Mouse (Mus musculus): ENCODE results near the gene Spen. TPM values are rescaled to one million over a fixed set of nuclear protein-coding genes. Genes with fewer than 3 reads are reported as not detected.
A peak's percentile ranks its signal among the peaks of the same experiment; 100 is the strongest.

Spen gene
- polyA plus RNA-seq, 1 experiment from 2014 or later: 19.4 TPM

GRCm38 (mm10) chr4:141539213-141539767, 893 bp upstream of the Spen start:
- H3K4me2 ChIP-seq: peak overlapping the region; percentile 79
- H3K4me1 ChIP-seq: peaks cover 23% of the 10 kb centered on the region
- H3K27me3 ChIP-seq (replicated peaks): no peaks in the 10 kb centered on the region
- peak overlapping the region; percentile 86 for H3K4me3 ChIP-seq
- WGBS: 50% methylated on average over 12 of the region's 12 CpGs
- no peak for ATAC-seq (replicated peaks)
- no peaks in the 10 kb centered on the region for H3K36me3 ChIP-seq (replicated peaks)
- no peaks in the 10 kb centered on the region for H3K9me3 ChIP-seq
- H3K9ac ChIP-seq: peak overlapping the region; percentile 60
- peak overlapping the region; percentile 95 for H3K27ac ChIP-seq

- Histone ChIP-seq H3K27me3 (replicated peaks) (no peaks in the 10 kb centered on the region), H3K36me3 (replicated peaks) (no peaks in the 10 kb centered on the region), H3K4me3 (peak overlapping the region; percentile 86), H3K4me1 (peaks cover 35% of the 10 kb centered on the region), H3K4me2 (peak overlapping the region; percentile 79), H3K9me3 (no peaks in the 10 kb centered on the region), H3K27ac (peak overlapping the region; percentile 95), H3K9ac (peak overlapping the region; percentile 89)
- WGBS: under 1% methylated on average over 99 of the region's 101 CpGs
- 0 out of 2 replicates have a peak, but pooled peaks have one; percentile 5 for ATAC-seq (replicated peaks)
Observed at GRCm38 (mm10) chr4:141537706-141538407, 540 bp downstream of the Spen start.

- H3K9ac ChIP-seq: peak overlapping the region; percentile 89
- under 1% methylated on average over 14 of the region's 14 CpGs for WGBS
- no peaks in the 10 kb centered on the region for H3K9me3 ChIP-seq
- no peaks in the 10 kb centered on the region for H3K36me3 ChIP-seq (replicated peaks)
- peak overlapping the region; percentile 86 for H3K4me3 ChIP-seq
- peaks cover 35% of the 10 kb centered on the region for H3K4me1 ChIP-seq
- peak overlapping the region; percentile 95 for H3K27ac ChIP-seq
- peak overlapping the region; percentile 79 for H3K4me2 ChIP-seq
- ATAC-seq (replicated peaks): no peak
- no peaks in the 10 kb centered on the region for H3K27me3 ChIP-seq (replicated peaks)
Observed at GRCm38 (mm10) chr4:141537226-141537610, 1.2 kb downstream of the Spen start.

- H3K27ac ChIP-seq: peak overlapping the region; percentile 95
- peaks cover 30% of the 10 kb centered on the region for H3K4me1 ChIP-seq
- H3K9ac ChIP-seq: peak overlapping the region; percentile 89
- no peaks in the 10 kb centered on the region for H3K36me3 ChIP-seq (replicated peaks)
- WGBS: under 1% methylated on average over 61 of the region's 61 CpGs
- H3K27me3 ChIP-seq (replicated peaks): no peaks in the 10 kb centered on the region
- no peaks in the 10 kb centered on the region for H3K9me3 ChIP-seq
- peak overlapping the region; percentile 79 for H3K4me2 ChIP-seq
- peak overlapping the region; percentile 86 for H3K4me3 ChIP-seq
- peak; percentile 51 for ATAC-seq (replicated peaks)
Observed at GRCm38 (mm10) chr4:141536291-141537225, 1.8 kb downstream of the Spen start.

GRCm38 (mm10) chr4:141534947-141535680, 3.3 kb downstream of the Spen start:
- H3K27ac ChIP-seq: peak overlapping the region; percentile 95
- H3K4me3 ChIP-seq: peak overlapping the region; percentile 86
- peak overlapping the region; percentile 89; the same call in 1 of the 2 replicates for H3K9ac ChIP-seq
- 3% methylated on average over 8 of the region's 11 CpGs for WGBS
- no peaks in the 10 kb centered on the region for H3K27me3 ChIP-seq (replicated peaks)
- H3K9me3 ChIP-seq: no peaks in the 10 kb centered on the region
- peak overlapping the region; percentile 79 for H3K4me2 ChIP-seq
- peaks cover 32% of the 10 kb centered on the region for H3K4me1 ChIP-seq
- ATAC-seq (replicated peaks): no peak; the same call in 1 of the 2 replicates
- H3K36me3 ChIP-seq (replicated peaks): 0 out of 2 replicates have a peak, but pooled peaks cover 3% of the 10 kb centered on the region

GRCm38 (mm10) chr4:141530979-141531378, 7.4 kb downstream of the Spen start:
- no peak for ATAC-seq (replicated peaks)
- Histone ChIP-seq H3K27ac (no peak overlapping the region), H3K27me3 (replicated peaks) (no peaks in the 10 kb centered on the region), H3K36me3 (replicated peaks) (0 out of 2 replicates have a peak, but pooled peaks cover 3% of the 10 kb centered on the region), H3K4me3 (no peak overlapping the region), H3K4me1 (peaks cover 25% of the 10 kb centered on the region), H3K9me3 (no peaks in the 10 kb centered on the region), H3K4me2 (no peak overlapping the region), H3K9ac (no peak overlapping the region)
- WGBS: 82% methylated on average over 15 of the region's 15 CpGs

DNA sequence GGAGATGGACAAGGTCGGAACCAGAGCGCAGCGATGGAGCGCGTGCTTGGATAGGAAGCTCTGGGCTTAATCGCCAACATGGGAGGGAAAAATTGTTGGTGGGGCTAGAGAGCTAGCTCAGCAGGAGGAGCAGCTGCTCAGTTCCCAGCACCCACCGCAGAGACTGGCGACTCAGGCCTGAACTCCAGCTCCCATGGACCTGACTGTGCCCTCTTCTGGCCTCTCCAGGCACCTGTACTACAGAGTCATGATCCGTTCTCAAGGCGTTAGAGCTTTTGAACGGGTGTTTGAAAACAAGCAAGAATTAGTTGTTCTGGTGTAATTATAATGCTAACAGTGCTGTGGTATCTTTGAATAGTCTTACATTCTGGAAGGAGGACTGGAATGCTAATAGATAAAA, 9.5 kb downstream of the Spen start:
- WGBS: 88% methylated on average over 11 of the region's 11 CpGs
- ATAC-seq (replicated peaks): no peak
- Histone ChIP-seq H3K4me2 (no peak overlapping the region), H3K27me3 (replicated peaks) (no peaks in the 10 kb centered on the region), H3K9ac (no peak overlapping the region), H3K27ac (no peak overlapping the region), H3K4me1 (peaks cover 16% of the 10 kb centered on the region), H3K4me3 (no peak overlapping the region), H3K36me3 (replicated peaks) (0 out of 2 replicates have a peak, but pooled peaks cover 3% of the 10 kb centered on the region), H3K9me3 (no peaks in the 10 kb centered on the region)

GRCm38 (mm10) chr4:141526936-141527650, 11.3 kb downstream of the Spen start:
- ATAC-seq (replicated peaks): no peak
- Histone ChIP-seq H3K27ac (no peak overlapping the region), H3K9ac (no peak overlapping the region), H3K4me3 (no peak overlapping the region), H3K27me3 (replicated peaks) (no peaks in the 10 kb centered on the region), H3K4me2 (no peak overlapping the region), H3K4me1 (peaks cover 7% of the 10 kb centered on the region), H3K36me3 (replicated peaks) (0 out of 2 replicates have a peak, but pooled peaks cover 3% of the 10 kb centered on the region), H3K9me3 (no peaks in the 10 kb centered on the region)
- 83% methylated on average over 7 of the region's 7 CpGs for WGBS

GRCm38 (mm10) chr4:141525940-141526339, 12.5 kb downstream of the Spen start:
- Histone ChIP-seq H3K9me3 (no peaks in the 10 kb centered on the region), H3K36me3 (replicated peaks) (peaks cover 14% of the 10 kb centered on the region), H3K27ac (no peak overlapping the region), H3K9ac (no peak overlapping the region), H3K4me3 (no peak overlapping the region), H3K4me1 (peaks cover 3% of the 10 kb centered on the region), H3K4me2 (no peak overlapping the region), H3K27me3 (replicated peaks) (no peaks in the 10 kb centered on the region)
- 73% methylated on average over 2 of the region's 2 CpGs for WGBS
- ATAC-seq (replicated peaks): no peak

GRCm38 (mm10) chr4:141524658-141525057, 13.7 kb downstream of the Spen start:
- H3K27me3 ChIP-seq (replicated peaks): no peaks in the 10 kb centered on the region
- H3K4me1 ChIP-seq: 0 out of 2 replicates have a peak, but pooled peaks cover 3% of the 10 kb centered on the region
- no peaks in the 10 kb centered on the region for H3K9me3 ChIP-seq
- no peak overlapping the region for H3K27ac ChIP-seq
- no peak overlapping the region for H3K9ac ChIP-seq
- no peak for ATAC-seq (replicated peaks)
- H3K4me2 ChIP-seq: no peak overlapping the region
- 72% methylated on average over 6 of the region's 6 CpGs for WGBS
- H3K4me3 ChIP-seq: no peak overlapping the region
- peaks cover 23% of the 10 kb centered on the region for H3K36me3 ChIP-seq (replicated peaks)

- Histone ChIP-seq H3K27ac (no peak overlapping the region), H3K36me3 (replicated peaks) (peaks cover 24% of the 10 kb centered on the region), H3K27me3 (replicated peaks) (no peaks in the 10 kb centered on the region), H3K9me3 (no peaks in the 10 kb centered on the region), H3K4me2 (no peak overlapping the region), H3K4me1 (0 out of 2 replicates have a peak, but pooled peaks cover 3% of the 10 kb centered on the region), H3K4me3 (no peak overlapping the region), H3K9ac (no peak overlapping the region)
- no peak for ATAC-seq (replicated peaks)
- WGBS: 78% methylated on average over 11 of the region's 11 CpGs
Observed at GRCm38 (mm10) chr4:141523128-141523527, 15.3 kb downstream of the Spen start.

Data from midbrain, embryonic 15.5 days (tissue).